Mouse (Mus musculus): ENCODE data around the gene Oit1. TPM values are rescaled to one million over a fixed set of nuclear protein-coding genes. Genes with fewer than 3 reads are reported as not detected.

The Oit1 gene
- polyA plus RNA-seq, 1 experiment from 2014 or later = not detected

- no peaks in the 10 kb centered on the region for H3K4me1 ChIP-seq (replicated peaks; ENCODE audit: control insufficient read depth, insufficient read depth, low read length)
- H3K27me3 ChIP-seq (replicated peaks; ENCODE audit: control insufficient read depth, insufficient read depth, low read length) = no peaks in the 10 kb centered on the region
- H3K9ac ChIP-seq (ENCODE audit: low read depth, low read length) = no peak overlapping the region
- no peak overlapping the region for H3K27ac ChIP-seq (ENCODE audit: low read depth, low read length)
- ATAC-seq (replicated peaks; ENCODE audit: low FRiP score) (no peak), DNase-seq (ENCODE audit: low spot score) (no peak)
- H3K4me2 ChIP-seq = no peak overlapping the region
- 83% methylated on average over 14 of the region's 14 CpGs for WGBS
- H3K4me3 ChIP-seq (ENCODE audit: low read depth, low read length) = no peak overlapping the region
- no peaks in the 10 kb centered on the region for H3K9me3 ChIP-seq (ENCODE audit: control insufficient read depth, low read length)
- H3K36me3 ChIP-seq (ENCODE audit: control insufficient read depth, insufficient read depth, low read length) = no peaks in the 10 kb centered on the region
Measured at GRCm38 (mm10) chr14:8331307-8331905, 47.1 kb downstream of the Oit1 start.

DNA sequence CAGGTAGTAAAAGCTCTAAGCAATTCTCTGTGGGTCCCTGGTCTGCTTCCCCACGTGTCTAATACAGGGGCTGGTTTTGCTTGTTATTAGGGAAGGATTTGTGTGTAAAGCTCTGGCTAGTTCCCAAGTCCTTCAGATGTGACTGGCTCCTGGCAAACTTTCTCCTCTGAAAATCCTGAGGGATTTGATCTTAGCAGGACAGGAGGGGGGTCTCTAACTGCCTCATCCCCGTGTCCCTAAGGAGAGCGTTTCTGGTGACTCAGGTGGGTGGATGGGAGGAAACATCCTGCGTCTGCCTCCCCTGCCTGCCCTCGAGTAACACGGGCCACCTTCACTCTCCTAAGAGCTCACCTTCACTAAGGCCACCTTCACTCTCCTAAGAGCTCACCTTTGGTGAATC, 48.2 kb downstream of the Oit1 start:
- Histone ChIP-seq H3K4me1 (replicated peaks; ENCODE audit: control insufficient read depth, insufficient read depth, low read length) (no peaks in the 10 kb centered on the region), H3K4me2 (no peak overlapping the region), H3K36me3 (ENCODE audit: control insufficient read depth, insufficient read depth, low read length) (no peaks in the 10 kb centered on the region), H3K4me3 (ENCODE audit: low read depth, low read length) (no peak overlapping the region), H3K9me3 (ENCODE audit: control insufficient read depth, low read length) (no peaks in the 10 kb centered on the region), H3K27me3 (replicated peaks; ENCODE audit: control insufficient read depth, insufficient read depth, low read length) (no peaks in the 10 kb centered on the region), H3K27ac (ENCODE audit: low read depth, low read length) (no peak overlapping the region), H3K9ac (ENCODE audit: low read depth, low read length) (no peak overlapping the region)
- DNase-seq (ENCODE audit: low spot score) = no peak
- no peak for ATAC-seq (replicated peaks; ENCODE audit: low FRiP score)
- WGBS = 76% methylated on average over 6 of the region's 6 CpGs

- no peak overlapping the region for H3K9ac ChIP-seq (ENCODE audit: low read depth, low read length)
- no peak overlapping the region for H3K4me2 ChIP-seq
- DNase-seq (ENCODE audit: low spot score) (no peak), ATAC-seq (replicated peaks; ENCODE audit: low FRiP score) (no peak)
- H3K36me3 ChIP-seq (ENCODE audit: control insufficient read depth, insufficient read depth, low read length) = no peaks in the 10 kb centered on the region
- 69% methylated on average over 4 of the region's 4 CpGs for WGBS
- H3K27ac ChIP-seq (ENCODE audit: low read depth, low read length) = no peak overlapping the region
- no peaks in the 10 kb centered on the region for H3K9me3 ChIP-seq (ENCODE audit: control insufficient read depth, low read length)
- no peaks in the 10 kb centered on the region for H3K4me1 ChIP-seq (replicated peaks; ENCODE audit: control insufficient read depth, insufficient read depth, low read length)
- H3K4me3 ChIP-seq (ENCODE audit: low read depth, low read length) = no peak overlapping the region
- H3K27me3 ChIP-seq (replicated peaks; ENCODE audit: control insufficient read depth, insufficient read depth, low read length) = no peaks in the 10 kb centered on the region
Measured at GRCm38 (mm10) chr14:8329552-8329951, 49.0 kb downstream of the Oit1 start.

- 33% methylated on average over 1 of the region's 1 CpGs for whole genome bisulfite sequencing
- DNase-seq (ENCODE audit: low spot score) = no peak
- Histone ChIP-seq H3K9me3 (ENCODE audit: control insufficient read depth, low read length) (no peaks in the 10 kb centered on the region), H3K9ac (ENCODE audit: low read depth, low read length) (no peak overlapping the region), H3K36me3 (ENCODE audit: control insufficient read depth, insufficient read depth, low read length) (no peaks in the 10 kb centered on the region), H3K4me1 (replicated peaks; ENCODE audit: control insufficient read depth, insufficient read depth, low read length) (no peaks in the 10 kb centered on the region), H3K27me3 (replicated peaks; ENCODE audit: control insufficient read depth, insufficient read depth, low read length) (no peaks in the 10 kb centered on the region), H3K27ac (ENCODE audit: low read depth, low read length) (no peak overlapping the region), H3K4me2 (no peak overlapping the region), H3K4me3 (ENCODE audit: low read depth, low read length) (no peak overlapping the region)
- no peak for ATAC-seq (replicated peaks; ENCODE audit: low FRiP score)
Measured at GRCm38 (mm10) chr14:8327371-8327770, 51.2 kb downstream of the Oit1 start.

DNA sequence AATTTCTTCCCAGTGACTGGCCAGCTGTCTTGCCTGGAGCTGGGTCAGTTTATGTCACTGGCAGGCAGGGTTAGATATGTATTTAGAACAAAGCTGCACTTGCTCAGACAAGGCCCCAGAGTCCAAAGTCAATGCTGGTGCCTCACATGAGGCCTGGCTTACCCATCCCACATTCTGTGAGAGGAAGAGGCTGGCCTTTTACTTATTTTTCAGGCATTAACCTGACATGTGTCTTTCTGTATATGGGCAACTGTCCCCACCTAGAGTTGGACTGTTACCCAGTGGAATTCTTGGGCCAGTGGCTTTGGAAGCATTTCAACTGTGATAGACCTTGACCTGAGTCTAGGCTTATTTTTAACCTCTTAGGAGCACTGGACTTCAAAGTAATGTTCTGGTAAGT, 51.6 kb downstream of the Oit1 start:
- no peak overlapping the region for H3K4me2 ChIP-seq
- H3K36me3 ChIP-seq (ENCODE audit: control insufficient read depth, insufficient read depth, low read length) = no peaks in the 10 kb centered on the region
- H3K9ac ChIP-seq (ENCODE audit: low read depth, low read length) = no peak overlapping the region
- no peaks in the 10 kb centered on the region for H3K4me1 ChIP-seq (replicated peaks; ENCODE audit: control insufficient read depth, insufficient read depth, low read length)
- no peak overlapping the region for H3K27ac ChIP-seq (ENCODE audit: low read depth, low read length)
- no peak for ATAC-seq (replicated peaks; ENCODE audit: low FRiP score)
- no peaks in the 10 kb centered on the region for H3K27me3 ChIP-seq (replicated peaks; ENCODE audit: control insufficient read depth, insufficient read depth, low read length)
- H3K9me3 ChIP-seq (ENCODE audit: control insufficient read depth, low read length) = no peaks in the 10 kb centered on the region
- no peak for DNase-seq (ENCODE audit: low spot score)
- H3K4me3 ChIP-seq (ENCODE audit: low read depth, low read length) = no peak overlapping the region

- no peak for ATAC-seq (replicated peaks; ENCODE audit: low FRiP score)
- no peak for DNase-seq (ENCODE audit: low spot score)
- H3K4me2 ChIP-seq = no peak overlapping the region
- WGBS = 68% methylated on average over 4 of the region's 4 CpGs
- no peaks in the 10 kb centered on the region for H3K36me3 ChIP-seq (ENCODE audit: control insufficient read depth, insufficient read depth, low read length)
- H3K27me3 ChIP-seq (replicated peaks; ENCODE audit: control insufficient read depth, insufficient read depth, low read length) = no peaks in the 10 kb centered on the region
- no peak overlapping the region for H3K9ac ChIP-seq (ENCODE audit: low read depth, low read length)
- H3K9me3 ChIP-seq (ENCODE audit: control insufficient read depth, low read length) = no peaks in the 10 kb centered on the region
- no peak overlapping the region for H3K4me3 ChIP-seq (ENCODE audit: low read depth, low read length)
- H3K27ac ChIP-seq (ENCODE audit: low read depth, low read length) = no peak overlapping the region
- H3K4me1 ChIP-seq (replicated peaks; ENCODE audit: control insufficient read depth, insufficient read depth, low read length) = no peaks in the 10 kb centered on the region
Measured at GRCm38 (mm10) chr14:8325746-8326145, 52.8 kb downstream of the Oit1 start.

DNA sequence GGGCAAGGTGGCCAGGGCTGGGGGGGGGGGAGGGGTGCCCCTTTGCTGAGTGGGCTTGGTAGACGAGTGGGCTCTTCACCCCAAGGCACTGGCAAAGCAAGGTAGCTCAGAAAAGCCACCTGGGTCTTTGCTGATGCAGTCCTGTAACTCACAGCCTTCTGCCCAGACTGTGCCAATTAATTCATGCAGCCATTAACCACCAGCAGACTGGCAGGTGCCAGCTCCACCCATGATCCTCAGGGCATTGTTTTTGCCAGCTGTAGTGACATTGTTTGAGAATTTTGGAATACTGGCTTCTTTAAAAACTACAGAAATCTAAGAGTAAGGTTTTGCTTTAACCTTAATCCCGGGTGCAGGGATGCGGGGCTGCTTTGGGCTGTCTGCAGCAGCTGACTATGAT, 58.0 kb downstream of the Oit1 start:
- H3K27me3 ChIP-seq (replicated peaks; ENCODE audit: control insufficient read depth, insufficient read depth, low read length) = peaks cover 33% of the 10 kb centered on the region
- no peaks in the 10 kb centered on the region; the same call in 1 of the 2 replicates for H3K4me1 ChIP-seq (replicated peaks; ENCODE audit: control insufficient read depth, insufficient read depth, low read length)
- H3K9ac ChIP-seq (ENCODE audit: low read depth, low read length) = no peak overlapping the region
- no peak for DNase-seq (ENCODE audit: low spot score)
- no peak overlapping the region for H3K27ac ChIP-seq (ENCODE audit: low read depth, low read length)
- H3K4me2 ChIP-seq = no peak overlapping the region
- no peak for ATAC-seq (replicated peaks; ENCODE audit: low FRiP score)
- H3K9me3 ChIP-seq (ENCODE audit: control insufficient read depth, low read length) = no peaks in the 10 kb centered on the region
- no peak overlapping the region for H3K4me3 ChIP-seq (ENCODE audit: low read depth, low read length)
- 81% methylated on average over 3 of the region's 3 CpGs for WGBS
- H3K36me3 ChIP-seq (ENCODE audit: control insufficient read depth, insufficient read depth, low read length) = no peaks in the 10 kb centered on the region

GRCm38 (mm10) chr14:8317194-8318097, 61.1 kb downstream of the Oit1 start, which contains the start of gene Fam107a:
Gene Fam107a, minus strand, starts transcription at chr14:8318023.
- Histone ChIP-seq H3K9ac (ENCODE audit: low read depth, low read length) (no peak within 1 kb of the TSS), H3K27ac (ENCODE audit: low read depth, low read length) (no peak within 1 kb of the TSS), H3K27me3 (replicated peaks; ENCODE audit: control insufficient read depth, insufficient read depth, low read length) (peaks cover 41% of the 10 kb centered on the region), H3K4me3 (ENCODE audit: low read depth, low read length) (0 out of 2 replicates have a peak within 1 kb of the TSS, but pooled peaks have one; percentile 5), H3K4me1 (replicated peaks; ENCODE audit: control insufficient read depth, insufficient read depth, low read length) (no peaks in the 10 kb centered on the region; the same call in 1 of the 2 replicates), H3K4me2 (peak within 1 kb of the TSS; percentile 46), H3K9me3 (ENCODE audit: control insufficient read depth, low read length) (no peaks in the 10 kb centered on the region), H3K36me3 (ENCODE audit: control insufficient read depth, insufficient read depth, low read length) (no peaks in the 10 kb centered on the region)
- 11% methylated on average over 41 of the region's 41 CpGs for WGBS
- no peak for DNase-seq (ENCODE audit: low spot score)
- peak; percentile 31; the same call in 1 of the 2 replicates for ATAC-seq (replicated peaks; ENCODE audit: low FRiP score)
